ENCODE assay signal across 18 mouse cellular contexts in the genomic region with DNA sequence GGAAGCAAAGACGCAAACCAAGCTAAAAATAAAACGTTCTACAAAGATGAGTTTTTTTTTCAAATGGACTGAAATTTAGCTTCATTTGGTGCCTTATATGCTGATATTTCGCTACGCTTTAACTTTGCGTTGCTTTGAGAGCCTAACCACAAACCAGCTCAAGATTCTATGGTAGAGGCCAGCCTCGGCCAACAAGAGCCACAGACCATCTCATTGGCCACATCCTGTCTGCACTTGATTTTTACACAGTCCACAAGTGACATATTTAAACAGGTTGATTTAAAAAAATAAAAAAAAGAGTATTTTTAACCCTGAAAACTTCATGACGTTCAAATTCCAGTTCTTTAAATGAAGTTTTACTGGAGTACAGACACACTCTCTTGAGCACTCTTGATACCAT. TPM values are rescaled to one million over a fixed set of nuclear protein-coding genes. Genes with fewer than 3 reads are reported as not detected.
A peak's percentile ranks its signal among the peaks of the same experiment; 100 is the strongest.
DNase-seq lines count a peak whose midpoint lies in the region; TF ChIP-seq lines count a peak whose summit lies in the region.
"Had no signal": no experiment of that assay in that cellular context is flagged by ENCODE, and none has a peak within 500 bp of the region (broad histone marks: within the 10 kb centered on the region; RNA-seq: fewer than 3 reads in every experiment).

No protein-coding gene starts in this region.

- DNase-seq in heart, adult 11 months, result peak; percentile 9
- no peak for DNase-seq in heart, adult 2 months
- DNase-seq in 416B (ENCODE audit: low read depth), result peak; percentile 67
- no peak for DNase-seq in left cerebral cortex, postnatal 25 days (ENCODE audit: low spot score in 2 of 2)
- DNase-seq: adrenal gland, adult 2 months; adrenal gland, adult 8-10 months; adrenal gland, postnatal 10 days; adrenal gland, postnatal 14 days; adrenal gland, postnatal 25 days; adrenal gland, postnatal 36 days; B cell, adult 2 months; cerebellum, adult 11 months; cerebellum, adult 11-12 months; cerebellum, adult 18-20 months; cerebellum, adult 2 months had no signal

- no peak for TF ChIP-seq POLR2A in heart, adult 2 months (IDR thresholded peaks at IDR 0.05; ENCODE audit: insufficient read depth, low read depth, low read length)

- no peak for TF ChIP-seq CTCF in heart, adult 2 months (IDR thresholded peaks at IDR 0.05)

- H3K9ac ChIP-seq in heart, adult 2 months (ENCODE audit: low read depth, low read length), result no peak overlapping the region

- 89% methylated on average over 7 of the region's 7 CpGs for WGBS in heart, adult 2 months

- H3K79me2 ChIP-seq in heart, adult 2 months (replicated peaks; ENCODE audit: control insufficient read depth, insufficient read depth, low read length), result no peaks in the 10 kb centered on the region; the same call in 1 of the 2 replicates

- H3K27ac ChIP-seq in heart, adult 2 months, result no peak overlapping the region

- no peaks in the 10 kb centered on the region for H3K27me3 ChIP-seq in heart, adult 2 months (ENCODE audit: control insufficient read depth, insufficient read depth, low read length)
- H3K27me3 ChIP-seq: CH12.LX, Patski had no signal

- no peaks in the 10 kb centered on the region for H3K36me3 ChIP-seq in heart, adult 2 months (ENCODE audit: control insufficient read depth, insufficient read depth, low read length)
- H3K36me3 ChIP-seq: G1E had no signal

- intact Hi-C loops in heart, adult 2 months (cut with DNase I), result no loop called here
- intact Hi-C loops in left cerebral cortex, postnatal 25 days (cut with DNase I), result no loop called here

- no peak overlapping the region for H3K4me3 ChIP-seq in heart, adult 2 months

- H3K4me1 ChIP-seq in heart, adult 2 months (ENCODE audit: control insufficient read depth, insufficient read depth, low read length), result no peaks in the 10 kb centered on the region

- TF ChIP-seq EP300 in heart, adult 2 months (IDR thresholded peaks at IDR 0.05; ENCODE audit: insufficient read depth, low read depth, low read length), result no peak

RNA-seq across cellular contexts. Expression of a gene that starts 16.5 kb away (rescaled TPM):
- total RNA-seq in heart, adult 2 months (2021), result 1 to 10 TPM; 6.2 to 6.3 TPM
- polyA plus RNA-seq in heart, adult 2 months (2012; rRNA removed), result 1.1 and 2.1 TPM in 2 replicates
- total RNA-seq in left cerebral cortex, postnatal 25 days (2021), result 10 to 100 TPM; 79.4 to 84.9 TPM
- polyA plus RNA-seq: G1E had no signal

Comparison
In these comparisons a context has a peak if more than half of its experiments do, and no peak if none do; other contexts are left out.
1. DNase-seq: peak in heart, adult 11 months (single experiment) and 416B (single experiment); none in heart, adult 2 months (0 of 2) and left cerebral cortex, postnatal 25 days (0 of 2).
2. RNA of a gene that starts 16.5 kb away (total RNA-seq): 79.4 to 84.9 TPM in left cerebral cortex, postnatal 25 days; 6.2 to 6.3 TPM in heart, adult 2 months; every median in the first group is over 10 times any median in the second.